Mouse (Mus musculus) forebrain, embryonic 13.5 days (tissue): Measurements from ENCODE around the gene Als2cr12. TPM values are rescaled to one million over a fixed set of nuclear protein-coding genes. Genes with fewer than 3 reads are reported as not detected.
"Not testable (repeated sequence)": the region's sequence is repeated elsewhere in the genome, so short reads cannot be mapped to it uniquely, and the experiment has no call there.

Experiments used
- ATAC-seq: fragments of 200-750 bp; cut with Nextera tagmentation; 2 replicates; pipeline ENCODE4 v1.8.0; 2017
- H3K27ac ChIP-seq: fragments of 300-500 bp; sonication (generic); 2 replicates; pipeline ENCODE4 v1.5.1; 2015; ENCODE audit warnings: inconsistent platforms, mild to moderate bottlenecking, moderate library complexity
- H3K27me3 ChIP-seq: fragments of 300-500 bp; sonication (generic); 2 replicates; pipeline ENCODE4 v1.6.1; 2015; ENCODE audit warnings: mild to moderate bottlenecking, inconsistent platforms
- H3K36me3 ChIP-seq: fragments of 300-500 bp; sonication (generic); 2 replicates; pipeline ENCODE4 v1.6.1; 2015; ENCODE audit warnings: mild to moderate bottlenecking, inconsistent platforms; ENCODE audit not compliant: poor library complexity, severe bottlenecking
- H3K4me1 ChIP-seq: fragments of 300-500 bp; sonication (generic); 2 replicates; pipeline ENCODE4 v1.6.1; 2015; ENCODE audit warnings: inconsistent platforms
- H3K4me2 ChIP-seq: fragments of 300-500 bp; sonication (generic); 2 replicates; pipeline ENCODE4 v1.6.1; 2015; ENCODE audit warnings: inconsistent platforms, mild to moderate bottlenecking, moderate library complexity
- H3K4me3 ChIP-seq: fragments of 300-500 bp; sonication (generic); 2 replicates; pipeline ENCODE4 v1.5.1; 2015; ENCODE audit warnings: mild to moderate bottlenecking, inconsistent platforms
- H3K9ac ChIP-seq: fragments of 300-500 bp; sonication (generic); 2 replicates; pipeline ENCODE4 v1.6.1; 2015; ENCODE audit warnings: mild to moderate bottlenecking, inconsistent platforms
- H3K9me3 ChIP-seq: fragments of 300-500 bp; sonication (generic); replicated peaks from 2 replicates; pipeline ENCODE4 v1.6.1; 2016; ENCODE audit warnings: inconsistent platforms
- WGBS: fragments of 180-500 bp; shearing (Covaris S2); methylation state at CpG from one replicate; pipeline ENCODE4 v1.1.7; 2015; 5-methylcytosine and 5-hydroxymethylcytosine counted together
- polyA plus RNA-seq: library from polyadenylated mRNA; unstranded; fragments of >200 nt; fragmentation: Nextera tagmentation; extraction: Ambion mirVana; gene quantifications from 2 replicates; pipeline ENCODE4 v1.2.1, GENCODE M21; 2015

The Als2cr12 gene
- polyA plus RNA-seq, 1 experiment from 2014 or later, result not detected

DNA sequence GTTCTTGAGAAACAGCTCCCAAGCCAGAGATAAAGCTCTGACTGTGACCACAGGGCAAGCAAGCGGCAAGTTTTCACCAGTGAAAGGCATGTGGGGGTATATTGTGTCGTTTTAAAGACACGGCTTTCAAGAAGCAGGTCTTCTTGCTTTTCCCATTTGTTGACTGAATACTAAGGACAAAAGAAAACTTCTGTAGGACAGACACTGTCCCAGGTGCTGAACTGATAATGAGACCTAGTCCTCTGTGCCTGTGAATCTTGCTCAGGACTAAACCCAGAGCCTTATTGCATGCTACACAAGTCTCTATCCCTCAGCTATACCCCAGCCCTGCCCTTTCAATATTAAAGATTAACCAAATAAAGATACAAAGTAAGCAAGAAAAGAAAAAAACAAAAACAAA lies 79.6 kb downstream of the Als2cr12 start:
- H3K9ac ChIP-seq, result no peak overlapping the region
- H3K27ac ChIP-seq, result no peak overlapping the region
- H3K27me3 ChIP-seq, result no peaks in the 10 kb centered on the region
- H3K4me3 ChIP-seq, result no peak overlapping the region
- no peaks in the 10 kb centered on the region for H3K9me3 ChIP-seq
- WGBS, result 71% methylated on average over 3 of the region's 3 CpGs
- H3K4me2 ChIP-seq, result no peak overlapping the region
- ATAC-seq, result no peak
- 0 out of 2 replicates have a peak, but pooled peaks cover 4% of the 10 kb centered on the region for H3K4me1 ChIP-seq
- H3K36me3 ChIP-seq, result no peaks in the 10 kb centered on the region

DNA sequence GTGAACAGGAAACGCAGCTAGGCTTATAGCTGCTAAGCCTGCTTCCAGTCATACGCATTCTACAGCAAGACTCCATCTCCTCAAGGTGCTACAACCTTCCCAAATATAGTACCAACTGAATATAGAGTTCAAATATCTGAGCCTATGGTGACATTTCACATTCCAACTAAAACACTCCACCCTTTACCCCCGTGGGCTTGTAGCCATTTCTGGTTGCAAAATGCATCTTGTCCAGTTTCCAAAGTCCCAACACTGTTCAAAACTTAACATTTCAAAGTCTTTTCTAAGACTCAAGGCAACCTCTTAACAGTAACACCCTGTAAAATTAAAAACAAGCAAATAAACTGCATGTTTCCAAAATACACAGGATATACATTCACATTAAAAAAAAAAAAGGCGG lies 80.6 kb downstream of the Als2cr12 start:
- no peak for ATAC-seq
- H3K9ac ChIP-seq, result no peak overlapping the region
- H3K4me3 ChIP-seq, result no peak overlapping the region
- no peaks in the 10 kb centered on the region for H3K9me3 ChIP-seq
- H3K36me3 ChIP-seq, result no peaks in the 10 kb centered on the region
- WGBS, result 85% methylated on average over 4 of the region's 4 CpGs
- no peaks in the 10 kb centered on the region for H3K27me3 ChIP-seq
- no peak overlapping the region for H3K27ac ChIP-seq
- 0 out of 2 replicates have a peak, but pooled peaks cover 4% of the 10 kb centered on the region for H3K4me1 ChIP-seq
- no peak overlapping the region for H3K4me2 ChIP-seq

DNA sequence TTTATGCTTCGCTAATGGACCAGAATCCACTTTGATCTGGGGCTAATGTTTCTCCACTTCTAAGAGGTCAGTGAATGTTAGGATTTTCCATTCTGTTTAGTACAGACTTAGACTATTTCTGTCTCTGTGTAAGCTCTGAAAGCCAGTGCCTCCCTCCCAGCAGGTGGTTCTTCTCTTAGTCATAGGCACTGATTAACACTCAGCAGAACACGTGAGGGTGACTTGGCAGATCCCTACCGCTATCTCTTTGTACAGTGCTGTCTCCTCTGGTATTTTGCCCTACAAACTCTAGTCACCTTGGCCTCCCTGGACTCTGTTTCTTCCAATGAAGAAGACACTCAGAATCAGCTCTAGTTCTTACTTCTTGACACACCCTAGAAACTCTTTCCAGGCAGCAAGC lies 81.4 kb downstream of the Als2cr12 start:
- H3K27me3 ChIP-seq, result no peaks in the 10 kb centered on the region
- no peak overlapping the region for H3K4me3 ChIP-seq
- H3K9me3 ChIP-seq, result no peaks in the 10 kb centered on the region
- no peaks in the 10 kb centered on the region for H3K36me3 ChIP-seq
- H3K4me2 ChIP-seq, result no peak overlapping the region
- no peak for ATAC-seq
- 0 out of 2 replicates have a peak, but pooled peaks cover 4% of the 10 kb centered on the region for H3K4me1 ChIP-seq
- H3K27ac ChIP-seq, result no peak overlapping the region
- WGBS, result 80% methylated on average over 3 of the region's 3 CpGs
- no peak overlapping the region for H3K9ac ChIP-seq

DNA sequence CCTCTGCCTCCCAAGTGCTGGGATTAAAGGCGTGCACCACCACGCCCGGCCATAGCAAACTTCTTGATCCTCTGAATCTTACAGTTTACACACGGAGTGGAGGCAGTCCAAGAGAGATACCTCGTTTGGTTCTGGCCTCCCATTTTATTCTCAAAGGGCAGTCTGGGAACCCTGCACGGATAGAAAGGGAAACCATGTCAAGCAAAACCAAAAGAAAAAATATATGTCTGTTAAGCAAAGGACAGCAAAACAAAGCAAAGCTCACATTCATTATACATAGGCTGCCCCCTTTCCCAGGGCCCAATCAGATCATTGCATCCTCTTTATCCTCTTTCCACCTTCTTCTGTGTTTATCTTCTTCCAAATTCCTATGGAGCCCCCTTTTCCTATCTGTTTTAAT lies 82.0 kb downstream of the Als2cr12 start:
- H3K9ac ChIP-seq, result no peak overlapping the region
- H3K9me3 ChIP-seq, result no peaks in the 10 kb centered on the region
- H3K4me1 ChIP-seq, result 0 out of 2 replicates have a peak, but pooled peaks cover 4% of the 10 kb centered on the region
- ATAC-seq, result no peak
- no peak overlapping the region for H3K27ac ChIP-seq
- H3K36me3 ChIP-seq, result no peaks in the 10 kb centered on the region
- WGBS, result 84% methylated on average over 6 of the region's 6 CpGs
- no peaks in the 10 kb centered on the region for H3K27me3 ChIP-seq
- no peak overlapping the region for H3K4me2 ChIP-seq
- no peak overlapping the region for H3K4me3 ChIP-seq

DNA sequence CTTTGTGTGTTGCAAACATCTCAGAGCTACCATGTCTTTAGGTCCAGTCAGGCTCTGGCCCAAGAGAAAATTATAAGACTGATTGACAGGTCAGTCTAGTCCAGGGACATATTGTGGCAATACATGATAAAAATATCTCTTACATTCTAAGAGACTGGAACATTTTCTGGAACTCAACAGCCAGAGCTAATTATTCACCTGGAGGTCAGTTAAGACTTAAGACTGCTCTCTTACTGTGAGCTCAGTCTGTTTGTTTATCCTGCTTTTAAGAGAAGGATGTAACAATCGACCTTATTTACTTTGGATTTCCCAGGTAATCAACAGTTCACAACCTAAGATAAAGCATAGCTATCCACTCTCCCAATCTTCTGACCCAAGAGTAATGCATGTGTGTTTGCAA lies 85.2 kb downstream of the Als2cr12 start:
- Histone ChIP-seq H3K36me3 (no peaks in the 10 kb centered on the region), H3K9ac (no peak overlapping the region), H3K4me2 (no peak overlapping the region), H3K27me3 (no peaks in the 10 kb centered on the region), H3K9me3 (peaks cover 5% of the 10 kb centered on the region), H3K4me3 (no peak overlapping the region), H3K27ac (no peak overlapping the region), H3K4me1 (no peaks in the 10 kb centered on the region)
- ATAC-seq, result no peak
- WGBS, result 59% methylated on average over 1 of the region's 1 CpGs

DNA sequence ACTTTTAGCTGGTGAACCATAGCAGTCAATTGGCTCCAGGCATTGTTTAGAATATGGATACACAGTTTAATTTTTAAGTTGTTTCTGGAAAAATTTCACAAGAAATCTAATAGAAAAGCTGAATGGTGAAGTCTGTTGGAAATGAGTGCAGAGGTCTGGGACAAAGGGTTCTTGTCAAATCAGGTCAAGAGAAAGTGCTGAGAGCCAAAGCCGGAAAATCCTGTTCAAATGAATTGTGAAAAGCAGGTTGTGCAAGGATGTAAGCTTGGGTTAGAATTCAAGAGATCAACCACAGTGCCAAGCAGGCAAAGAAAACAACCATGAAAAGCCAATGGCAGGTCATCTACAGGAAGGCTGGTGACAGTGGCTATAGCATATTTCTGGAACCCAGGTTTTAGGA lies 85.6 kb downstream of the Als2cr12 start:
- Histone ChIP-seq H3K4me2 (no peak overlapping the region), H3K9ac (no peak overlapping the region), H3K27ac (no peak overlapping the region), H3K4me3 (no peak overlapping the region), H3K4me1 (no peaks in the 10 kb centered on the region), H3K36me3 (no peaks in the 10 kb centered on the region), H3K9me3 (peaks cover 5% of the 10 kb centered on the region), H3K27me3 (no peaks in the 10 kb centered on the region)
- WGBS, result 86% methylated on average over 1 of the region's 1 CpGs
- no peak for ATAC-seq

DNA sequence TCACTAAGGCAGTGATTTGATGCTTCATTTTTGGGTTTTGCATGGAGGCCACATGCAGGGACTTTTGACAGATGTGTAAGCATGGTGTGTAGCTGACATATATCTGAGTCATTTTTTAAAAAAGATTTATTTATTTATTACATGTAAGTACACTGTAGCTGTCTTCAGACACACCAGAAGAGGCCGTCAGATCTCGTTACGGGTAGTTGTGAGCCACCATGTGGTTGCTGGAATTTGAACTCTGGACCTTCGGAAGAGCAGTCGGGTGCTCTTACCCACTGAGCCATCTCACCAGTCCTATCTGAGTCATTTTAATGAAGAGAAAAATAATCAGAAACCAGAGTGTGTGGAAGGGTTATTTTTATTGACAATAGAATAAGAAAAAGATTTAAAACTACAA lies 86.2 kb downstream of the Als2cr12 start:
- not testable (repeated sequence) for H3K36me3 ChIP-seq, H3K9me3 ChIP-seq, ATAC-seq, H3K27ac ChIP-seq, H3K9ac ChIP-seq, H3K4me1 ChIP-seq, H3K4me2 ChIP-seq, H3K27me3 ChIP-seq, H3K4me3 ChIP-seq
- WGBS, result 89% methylated on average over 5 of the region's 5 CpGs

DNA sequence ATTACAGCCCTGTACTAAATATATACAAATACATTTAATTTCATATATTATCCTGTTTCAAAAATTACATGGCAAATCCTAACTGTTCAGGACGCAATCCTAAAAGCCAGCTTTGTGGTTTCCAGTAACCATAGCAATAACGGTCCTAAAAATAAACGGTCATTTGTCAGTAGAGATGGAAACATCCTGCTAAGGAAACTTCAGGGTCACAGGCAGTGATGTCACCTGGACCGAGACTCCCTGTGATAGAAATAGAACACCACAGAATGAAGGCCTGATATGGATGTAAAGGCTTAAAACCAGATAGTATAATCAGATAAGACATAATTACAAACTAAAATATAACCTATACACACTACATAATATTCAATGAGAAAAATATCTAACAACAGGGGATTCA lies 92.1 kb downstream of the Als2cr12 start:
- Histone ChIP-seq H3K9ac (no peak overlapping the region), H3K36me3 (no peaks in the 10 kb centered on the region), H3K4me1 (no peaks in the 10 kb centered on the region), H3K9me3 (peaks cover 5% of the 10 kb centered on the region), H3K4me2 (no peak overlapping the region), H3K27me3 (no peaks in the 10 kb centered on the region), H3K4me3 (no peak overlapping the region), H3K27ac (no peak overlapping the region)
- no peak for ATAC-seq
- WGBS, result 86% methylated on average over 4 of the region's 4 CpGs

DNA sequence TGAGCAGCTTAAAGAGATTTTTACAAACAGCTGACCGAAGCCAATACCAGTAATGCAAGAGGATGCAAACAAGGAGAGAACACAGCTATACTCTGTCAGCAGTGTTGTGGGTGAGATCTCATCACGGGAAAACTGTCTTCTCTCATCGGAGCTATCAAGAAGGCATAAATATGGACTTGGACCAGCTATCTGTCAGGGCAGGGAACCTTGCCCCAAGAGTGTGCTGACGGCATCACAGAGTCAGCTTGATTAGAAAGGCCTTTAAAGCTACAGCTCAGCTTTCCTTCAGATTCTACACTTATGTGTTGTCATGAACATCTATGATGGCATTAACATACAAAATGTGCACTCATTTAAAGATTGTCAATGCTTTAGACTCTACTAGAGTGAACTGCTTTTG lies 93.1 kb downstream of the Als2cr12 start:
- Histone ChIP-seq H3K4me1 (no peaks in the 10 kb centered on the region), H3K9me3 (peaks cover 5% of the 10 kb centered on the region), H3K4me2 (no peak overlapping the region), H3K4me3 (no peak overlapping the region), H3K27me3 (no peaks in the 10 kb centered on the region), H3K36me3 (no peaks in the 10 kb centered on the region), H3K27ac (no peak overlapping the region), H3K9ac (no peak overlapping the region)
- 81% methylated on average over 4 of the region's 4 CpGs for WGBS
- no peak for ATAC-seq

Other genes with a start within 250 kb of the Als2cr12 start
- gene Orc2, start 190.9 kb downstream of the Als2cr12 start, polyA plus RNA-seq, result 34.0 and 40.1 TPM in 2 replicates
- 10.8 TPM in 2 replicates for gene Fam126b, start 109.7 kb downstream of the Als2cr12 start, polyA plus RNA-seq
- 187 and 206 TPM in 2 replicates for gene Ndufb3, start 109.6 kb downstream of the Als2cr12 start, polyA plus RNA-seq
- 17.1 and 22.8 TPM in 2 replicates for gene Cflar, start 15.5 kb upstream of the Als2cr12 start, polyA plus RNA-seq
- 6.3 and 7.2 TPM in 2 replicates for gene Casp8, start 99.4 kb upstream of the Als2cr12 start, polyA plus RNA-seq